Mouse (Mus musculus) testis, adult 2 months (tissue): ENCODE data around the gene Kptn.

ENCODE experiments used
- CTCF ChIP-seq: fragments of 200-500 bp; IDR thresholded peaks from 2 replicates; pipeline ENCODE4 v1.5.1; 2012; ENCODE audit warnings: low read depth, mild to moderate bottlenecking, inconsistent platforms, low read length, moderate library complexity; ENCODE audit not compliant: control insufficient read depth, insufficient read depth, insufficient replicate concordance
- POLR2A ChIP-seq: fragments of 200-500 bp; IDR thresholded peaks from 2 replicates; pipeline ENCODE4 v1.6.1; 2012; ENCODE audit warnings: low read depth, mild to moderate bottlenecking, inconsistent platforms, low read length, moderate library complexity; ENCODE audit not compliant: control insufficient read depth

- TF ChIP-seq CTCF (no peak), POLR2A (no peak)
Measured at GRCm38 (mm10) chr7:16111284-16112090, 8.2 kb upstream of the Kptn start.
